Mouse (Mus musculus) bone marrow, adult 2 months (tissue): Measurements from ENCODE around the gene Slc25a10. TPM values are rescaled to one million over a fixed set of nuclear protein-coding genes. Genes with fewer than 3 reads are reported as not detected.

Experiments
- H3K27ac ChIP-seq: fragments of 200-500 bp; 2 replicates; pipeline ENCODE4 v1.5.1; 2012; ENCODE audit warnings: low read depth, mild to moderate bottlenecking, control low read depth, inconsistent platforms, low read length; ENCODE audit not compliant: control insufficient read depth, poor library complexity, insufficient read depth
- H3K4me1 ChIP-seq: fragments of 200-500 bp; 2 replicates; pipeline ENCODE4 v1.6.1; 2011; ENCODE audit warnings: low read length; ENCODE audit not compliant: control insufficient read depth, insufficient read depth
- H3K4me3 ChIP-seq: fragments of 200-500 bp; replicated peaks from 2 replicates; pipeline ENCODE3; 2011; ENCODE audit warnings: mild to moderate bottlenecking, low read depth, low read length, control low read depth; ENCODE audit not compliant: control insufficient read depth
- CTCF ChIP-seq: fragments of 200-500 bp; IDR thresholded peaks from 2 replicates; pipeline ENCODE4 v1.5.1; 2011; ENCODE audit warnings: low read length, control low read depth; ENCODE audit not compliant: control insufficient read depth, insufficient read depth
- POLR2A ChIP-seq: fragments of 200-500 bp; IDR thresholded peaks from 2 replicates; pipeline ENCODE4 v1.6.1; 2011; ENCODE audit warnings: low read depth, mild to moderate bottlenecking, control low read depth, low read length, borderline replicate concordance; ENCODE audit not compliant: control insufficient read depth
- WGBS: fragments of 180-500 bp; shearing (Covaris S2); methylation state at CpG from one replicate; pipeline ENCODE4 v1.1.7; 2018; 5-methylcytosine and 5-hydroxymethylcytosine counted together
- polyA plus RNA-seq: library from polyadenylated mRNA; stranded (reverse); fragments of >200 nt; gene quantifications from 2 replicates; pipeline ENCODE4 v1.2.4, GENCODE M21; 2011; ENCODE audit warnings: low replicate concordance; ENCODE audit not compliant: missing spikeins, insufficient read depth, insufficient read length

Slc25a10 gene
- polyA plus RNA-seq, 1 experiment: 21.0 TPM

- H3K4me3 ChIP-seq: no peak overlapping the region
- H3K4me1 ChIP-seq: peaks cover 2% of the 10 kb centered on the region; the same call in 1 of the 2 replicates
- TF ChIP-seq CTCF (no peak), POLR2A (no peak)
- no peak overlapping the region for H3K27ac ChIP-seq
- 79% methylated on average over 5 of the region's 5 CpGs for WGBS
These were observed 29.4 kb downstream of the Slc25a10 start for GRCm38 (mm10) chr11:120520967-120521540.

DNA sequence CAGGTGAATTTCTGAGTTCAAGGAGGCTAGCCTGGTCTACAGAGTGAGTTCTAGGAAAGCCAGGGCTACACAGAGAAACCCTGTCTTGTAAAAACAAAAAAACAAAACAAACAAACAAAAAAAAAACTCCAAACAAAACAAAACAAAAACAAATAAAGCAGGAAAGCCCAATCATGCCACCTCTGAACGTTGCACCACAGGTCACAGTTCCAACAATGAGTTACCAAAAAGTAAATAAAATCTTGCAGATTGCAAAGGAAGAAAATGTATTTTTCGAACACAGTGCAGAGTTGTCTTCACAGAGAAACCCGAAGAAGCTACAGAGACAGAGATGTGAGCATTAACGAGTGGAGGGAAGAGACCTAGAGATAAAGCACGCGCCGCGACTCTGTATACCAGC, 30.9 kb downstream of the Slc25a10 start:
- 84% methylated on average over 8 of the region's 8 CpGs for WGBS
- Histone ChIP-seq H3K27ac (no peak overlapping the region), H3K4me3 (no peak overlapping the region), H3K4me1 (peaks cover 2% of the 10 kb centered on the region; the same call in 1 of the 2 replicates)
- no peak for TF ChIP-seq CTCF
- TF ChIP-seq POLR2A: no peak

DNA sequence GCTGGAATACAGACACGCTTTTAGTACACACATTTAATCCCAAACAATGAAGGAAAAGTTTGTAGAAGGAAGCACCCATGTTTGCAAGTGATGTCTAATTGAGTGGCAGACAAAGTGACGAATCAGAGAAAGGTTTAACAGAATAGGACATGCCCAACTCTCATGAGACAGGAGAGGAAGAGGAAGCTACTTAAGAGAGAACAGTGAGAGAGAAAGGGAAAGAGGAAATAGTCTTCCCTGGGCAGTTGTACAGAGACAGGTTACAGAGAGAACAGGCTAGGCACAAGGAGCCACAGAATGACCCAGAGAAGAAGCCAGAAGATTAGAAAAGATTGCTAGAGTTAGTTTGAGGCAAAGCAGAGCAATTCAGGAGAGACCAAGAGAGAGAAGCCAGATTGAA, 34.3 kb downstream of the Slc25a10 start:
- Histone ChIP-seq H3K4me1 (no peaks in the 10 kb centered on the region; the same call in 1 of the 2 replicates), H3K4me3 (no peak overlapping the region), H3K27ac (peak overlapping the region; percentile 45)
- TF ChIP-seq CTCF: no peak
- no peak for TF ChIP-seq POLR2A
- WGBS: 65% methylated on average over 2 of the region's 2 CpGs

- H3K4me3 ChIP-seq: no peak overlapping the region
- H3K4me1 ChIP-seq: no peaks in the 10 kb centered on the region; the same call in 1 of the 2 replicates
- TF ChIP-seq CTCF (no peak), POLR2A (no peak)
- H3K27ac ChIP-seq: no peak overlapping the region
- 33% methylated on average over 9 of the region's 9 CpGs for WGBS
These were observed 36.2 kb downstream of the Slc25a10 start for GRCm38 (mm10) chr11:120527690-120528354.

DNA sequence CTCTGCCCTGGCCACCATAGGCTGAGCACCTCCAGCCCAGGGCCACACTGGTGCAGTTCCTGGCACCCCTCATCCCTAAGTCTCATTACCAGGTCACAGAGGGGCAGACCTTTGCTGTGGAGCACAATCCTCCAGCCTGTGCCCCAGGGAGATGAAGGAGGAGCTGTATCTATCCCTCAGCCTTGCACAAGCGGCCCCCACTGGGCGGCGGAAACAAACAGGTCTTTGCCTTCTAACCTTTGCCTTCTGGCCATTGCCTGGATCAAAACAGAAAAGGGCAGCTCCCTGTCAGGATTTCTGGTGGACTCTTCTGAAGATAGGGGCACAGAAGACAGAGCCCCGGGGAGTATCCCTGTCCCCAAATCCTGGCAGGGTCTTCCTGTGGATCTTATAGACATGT, 37.3 kb downstream of the Slc25a10 start:
- H3K4me3 ChIP-seq: no peak overlapping the region
- no peak for TF ChIP-seq POLR2A
- no peak for TF ChIP-seq CTCF
- no peak overlapping the region for H3K27ac ChIP-seq
- H3K4me1 ChIP-seq: no peaks in the 10 kb centered on the region; the same call in 1 of the 2 replicates
- 85% methylated on average over 4 of the region's 4 CpGs for WGBS

- no peak within 1 kb of the TSS for H3K4me3 ChIP-seq
- H3K4me1 ChIP-seq: no peaks in the 10 kb centered on the region; the same call in 1 of the 2 replicates
- WGBS: 16% methylated on average over 51 of the region's 62 CpGs
- no peak within 1 kb of the TSS for H3K27ac ChIP-seq
- TF ChIP-seq CTCF: no peak
- TF ChIP-seq POLR2A: no peak
These were observed 38.7 kb downstream of the Slc25a10 start, which contains the start of gene Gcgr for GRCm38 (mm10) chr11:120530085-120530964. TSS of gene Gcgr (plus strand) at chr11:120530699.

DNA sequence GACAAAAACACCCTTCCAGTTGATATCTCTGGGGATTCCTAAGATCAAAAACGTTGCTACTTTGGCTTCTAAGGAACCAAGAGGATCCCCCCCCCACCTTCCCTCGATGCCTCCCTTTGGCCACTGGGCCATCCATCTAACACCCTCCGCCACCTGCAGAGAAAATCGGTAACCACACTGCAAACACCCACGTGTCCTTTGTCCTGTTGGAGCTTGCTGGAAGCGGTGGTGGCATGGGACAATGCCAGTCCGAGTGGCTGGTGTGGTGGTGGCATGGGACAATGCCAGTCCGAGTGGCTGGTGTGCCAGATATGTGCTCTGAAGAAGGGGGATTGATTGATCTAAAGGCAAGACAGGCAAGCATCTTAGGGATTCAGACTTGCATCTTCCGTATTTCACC, 40.0 kb downstream of the Slc25a10 start:
- Histone ChIP-seq H3K4me3 (no peak overlapping the region), H3K4me1 (no peaks in the 10 kb centered on the region), H3K27ac (no peak overlapping the region)
- TF ChIP-seq CTCF (no peak), POLR2A (no peak)
- WGBS: 35% methylated on average over 9 of the region's 9 CpGs

DNA sequence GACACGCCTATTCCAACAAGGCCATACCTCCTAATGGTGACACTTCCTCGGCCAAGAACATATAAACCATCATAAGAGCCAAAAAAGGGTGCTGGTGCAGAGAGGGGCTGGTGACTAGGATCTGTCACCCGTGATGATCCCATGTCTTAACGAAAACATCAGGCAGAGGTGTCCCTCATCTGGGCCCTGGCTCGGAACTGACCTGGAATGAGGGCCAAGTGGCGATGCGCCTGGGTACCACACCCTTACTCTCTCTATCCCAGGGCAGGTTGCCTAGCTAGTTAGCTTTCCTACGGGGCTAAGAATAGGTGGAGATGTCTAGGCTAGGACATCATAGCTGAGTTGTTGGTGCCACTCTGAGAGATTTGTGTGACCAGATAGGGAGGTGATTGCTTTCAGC, 42.5 kb downstream of the Slc25a10 start:
- 85% methylated on average over 8 of the region's 8 CpGs for whole genome bisulfite sequencing
- TF ChIP-seq CTCF: no peak
- no peak for TF ChIP-seq POLR2A
- no peak overlapping the region for H3K27ac ChIP-seq
- H3K4me3 ChIP-seq: no peak overlapping the region
- H3K4me1 ChIP-seq: peaks cover under 1% of the 10 kb centered on the region
